Mouse (Mus musculus) liver, embryonic 14.5 days (tissue): Measurements from ENCODE around the gene Lingo1. TPM values are rescaled to one million over a fixed set of nuclear protein-coding genes. Genes with fewer than 3 reads are reported as not detected.

ENCODE experiments used
- ATAC-seq: fragments of 200-750 bp; cut with Nextera tagmentation; 2 replicates; pipeline ENCODE4 v1.8.0; 2017; ENCODE audit warnings: moderate number of reproducible peaks, mild to moderate bottlenecking, moderate library complexity; ENCODE audit not compliant: insufficient read depth
- DNase-seq, 3 experiments: peaks; one replicate each; pipeline ENCODE4 v3.0.0-alpha.2; 2012 to 2013; ENCODE audit warnings: low read depth in 3 of 3, low spot score in 3 of 3
- H3K27ac ChIP-seq: fragments of 300-500 bp; sonication (generic); 2 replicates; pipeline ENCODE4 v1.5.1; 2014; ENCODE audit warnings: moderate library complexity, mild to moderate bottlenecking, control low read depth, inconsistent platforms
- H3K27me3 ChIP-seq: fragments of 300-500 bp; sonication (generic); 2 replicates; pipeline ENCODE4 v1.6.1; 2014; ENCODE audit warnings: mild to moderate bottlenecking, low read length, moderate library complexity; ENCODE audit not compliant: control insufficient read depth, insufficient read depth
- H3K36me3 ChIP-seq: fragments of 300-500 bp; sonication (generic); replicated peaks from 2 replicates; pipeline ENCODE4 v1.6.1; 2014; ENCODE audit warnings: low read depth; ENCODE audit not compliant: control insufficient read depth, insufficient read depth
- H3K4me1 ChIP-seq, 2 experiments: fragments of 200-500 bp in 1 of 2; fragments of 300-500 bp in 1 of 2; sonication (generic) in 1 of 2; replicated peaks; 2 replicates each; pipeline ENCODE4 v1.6.1; 2012 to 2014; ENCODE audit warnings: antibody characterized with exemption in 1 of 2, inconsistent platforms in 1 of 2, low read length in 1 of 2; ENCODE audit not compliant: control insufficient read depth in 2 of 2, insufficient read depth in 2 of 2
- H3K4me2 ChIP-seq: fragments of 300-500 bp; sonication (generic); 2 replicates; pipeline ENCODE4 v1.6.1; 2014; ENCODE audit warnings: low read depth, mild to moderate bottlenecking, control low read depth, moderate library complexity
- H3K4me3 ChIP-seq, 2 experiments: fragments of 200-500 bp in 1 of 2; fragments of 300-500 bp in 1 of 2; sonication (generic) in 1 of 2; 2 replicates each; pipeline ENCODE4 v1.5.1; 2012 to 2014; ENCODE audit warnings: low read depth in 2 of 2, low read length in 2 of 2, mild to moderate bottlenecking in 2 of 2, control low read depth in 1 of 2, inconsistent platforms in 1 of 2, moderate library complexity in 1 of 2; ENCODE audit not compliant: insufficient read depth in 1 of 2
- H3K9ac ChIP-seq: fragments of 300-500 bp; sonication (generic); replicated peaks from 2 replicates; pipeline ENCODE4 v1.6.1; 2014; ENCODE audit warnings: mild to moderate bottlenecking, control low read depth, moderate library complexity
- H3K9me3 ChIP-seq: fragments of 300-500 bp; sonication (generic); 2 replicates; pipeline ENCODE4 v1.6.1; 2016; ENCODE audit warnings: low read length, mixed read lengths; ENCODE audit not compliant: control insufficient read depth
- CTCF ChIP-seq: IDR thresholded peaks from 2 replicates; pipeline ENCODE4 v1.5.1; 2016; ENCODE audit warnings: antibody characterized with exemption, low read depth, control low read depth
- EP300 ChIP-seq: IDR thresholded peaks from 2 replicates; pipeline ENCODE4 v1.6.1; 2016; ENCODE audit warnings: antibody characterized with exemption, low read depth
- WGBS: fragments of 180-500 bp; shearing (Covaris S2); extraction: QIAGEN DNeasy Blood & Tissue Kit; methylation state at CpG from one replicate; pipeline ENCODE4 v1.1.7; 2014; ENCODE audit not compliant: insufficient replicate concordance; 5-methylcytosine and 5-hydroxymethylcytosine counted together
- polyA plus RNA-seq, 2 experiments: library from polyadenylated mRNA; depleted of rRNA in 1 of 2; stranded (reverse) in 1 of 2; unstranded in 1 of 2; fragments of >200 nt; fragmentation: Nextera tagmentation in 1 of 2; extraction: Ambion mirVana in 1 of 2; gene quantifications; 2 replicates each; pipeline versions ENCODE4 v1.2.1 to v1.2.3; 2012 to 2014

The Lingo1 gene
- polyA plus RNA-seq, 2 experiments: 0.14 to 0.58 TPM

- Histone ChIP-seq H3K9ac (no peak overlapping the region), H3K4me2 (no peak overlapping the region), H3K27ac (no peak overlapping the region), H3K4me1 (no peaks in the 10 kb centered on the region), H3K36me3 (no peaks in the 10 kb centered on the region), H3K9me3 (no peaks in the 10 kb centered on the region), H3K4me3 (no peak overlapping the region), H3K27me3 (no peaks in the 10 kb centered on the region)
- DNase-seq: no peak
- 50% methylated on average over 5 of the region's 5 CpGs for WGBS
- ATAC-seq: no peak
- TF ChIP-seq CTCF: no peak
- TF ChIP-seq EP300: no peak
Observed at GRCm38 (mm10) chr9:56840721-56841120, 44.5 kb upstream of the Lingo1 start.

- WGBS: 52% methylated on average over 5 of the region's 5 CpGs
Observed at GRCm38 (mm10) chr9:56835152-56835551, 38.9 kb upstream of the Lingo1 start.

DNA sequence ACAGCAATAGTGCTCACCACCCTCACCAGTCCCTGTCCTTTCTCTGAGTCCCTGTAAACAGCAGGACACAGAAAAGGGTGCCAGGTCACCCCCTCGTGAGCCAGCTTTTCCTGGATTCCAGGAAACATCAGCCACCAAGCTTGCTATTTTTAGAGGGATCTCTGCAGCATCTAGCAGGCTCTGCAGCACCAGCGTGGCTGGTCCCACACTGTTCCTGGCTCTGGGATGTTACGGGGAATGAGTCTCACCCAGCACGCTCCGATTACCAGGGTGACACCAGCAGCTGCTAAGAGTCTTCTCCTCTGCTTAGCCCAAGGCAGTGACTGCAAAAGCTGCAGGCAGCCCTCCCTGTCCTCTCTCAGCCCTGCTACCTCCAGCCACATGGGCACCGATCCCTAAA is 36.6 kb upstream of the Lingo1 start:
- WGBS: 15% methylated on average over 6 of the region's 6 CpGs
- no peak for ATAC-seq
- DNase-seq: no peak
- Histone ChIP-seq H3K9me3 (no peaks in the 10 kb centered on the region), H3K27me3 (no peaks in the 10 kb centered on the region), H3K9ac (no peak overlapping the region), H3K36me3 (no peaks in the 10 kb centered on the region), H3K4me2 (no peak overlapping the region), H3K4me1 (no peaks in the 10 kb centered on the region), H3K4me3 (no peak overlapping the region), H3K27ac (no peak overlapping the region)
- TF ChIP-seq EP300 (no peak), CTCF (no peak)

More at GRCm38 (mm10) chr9:56835152-56835551, 38.9 kb upstream of the Lingo1 start:
- H3K4me2 ChIP-seq: no peak overlapping the region
- no peaks in the 10 kb centered on the region for H3K36me3 ChIP-seq
- no peak for ATAC-seq
- no peaks in the 10 kb centered on the region for H3K9me3 ChIP-seq
- TF ChIP-seq CTCF (no peak), EP300 (no peak)
- H3K27me3 ChIP-seq: no peaks in the 10 kb centered on the region
- H3K4me3 ChIP-seq: no peak overlapping the region
- no peak overlapping the region for H3K9ac ChIP-seq
- no peak overlapping the region for H3K27ac ChIP-seq
- H3K4me1 ChIP-seq: no peaks in the 10 kb centered on the region
- DNase-seq: no peak

- Histone ChIP-seq H3K4me1 (no peaks in the 10 kb centered on the region), H3K36me3 (no peaks in the 10 kb centered on the region), H3K4me3 (no peak overlapping the region), H3K27me3 (no peaks in the 10 kb centered on the region), H3K9ac (no peak overlapping the region), H3K4me2 (no peak overlapping the region), H3K9me3 (no peaks in the 10 kb centered on the region), H3K27ac (no peak overlapping the region)
- TF ChIP-seq CTCF (no peak), EP300 (no peak)
- 56% methylated on average over 3 of the region's 3 CpGs for WGBS
- DNase-seq (no peak), ATAC-seq (no peak)
Observed at GRCm38 (mm10) chr9:56831904-56832303, 35.6 kb upstream of the Lingo1 start.

- Histone ChIP-seq H3K27me3 (peaks cover 5% of the 10 kb centered on the region; the same call in 1 of the 2 replicates), H3K4me3 (no peak overlapping the region), H3K27ac (no peak overlapping the region), H3K9me3 (no peaks in the 10 kb centered on the region), H3K9ac (no peak overlapping the region), H3K36me3 (no peaks in the 10 kb centered on the region), H3K4me1 (no peaks in the 10 kb centered on the region), H3K4me2 (no peak overlapping the region)
- no peak for ATAC-seq
- DNase-seq: no peak
- no peak for TF ChIP-seq EP300
- WGBS: 42% methylated on average over 4 of the region's 4 CpGs
Observed at GRCm38 (mm10) chr9:56830162-56830561, 33.9 kb upstream of the Lingo1 start.

DNA sequence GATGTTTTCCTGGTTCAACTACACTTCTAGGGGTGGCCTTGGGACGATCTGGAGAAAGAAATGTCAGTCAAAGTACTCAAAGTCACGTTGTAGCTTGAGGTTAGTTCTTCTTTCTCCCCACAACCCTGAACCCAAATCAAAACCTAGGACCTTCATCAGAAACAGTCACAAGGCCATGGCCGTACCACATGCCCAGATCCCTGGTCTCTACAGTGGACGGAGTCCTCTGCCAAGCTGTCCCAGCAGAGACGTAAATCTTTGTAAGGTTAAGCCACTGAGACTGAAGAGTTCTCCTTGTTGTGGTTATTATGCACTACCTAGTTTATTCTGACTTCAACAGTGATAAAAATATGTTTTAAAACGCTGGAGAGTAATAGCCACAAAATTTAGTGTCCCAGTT is 32.6 kb upstream of the Lingo1 start:
- no peak overlapping the region for H3K9ac ChIP-seq
- H3K4me3 ChIP-seq: no peak overlapping the region
- WGBS: 48% methylated on average over 6 of the region's 6 CpGs
- ATAC-seq (no peak), DNase-seq (no peak)
- no peak overlapping the region for H3K4me2 ChIP-seq
- H3K27ac ChIP-seq: no peak overlapping the region
- H3K4me1 ChIP-seq: no peaks in the 10 kb centered on the region
- H3K9me3 ChIP-seq: no peaks in the 10 kb centered on the region
- TF ChIP-seq CTCF: no peak
- H3K27me3 ChIP-seq: peaks cover 5% of the 10 kb centered on the region; the same call in 1 of the 2 replicates
- no peaks in the 10 kb centered on the region for H3K36me3 ChIP-seq
